Mouse (Mus musculus) hindbrain, embryonic 13.5 days (tissue): ENCODE measurements at regions not wholly inside any gene's neighbourhood (a gene's known extent, or its start where the extent isn't known, plus 50 kb on each side); places are given as distances from the start of the nearest gene placed in this dataset.

ENCODE experiments used
- ATAC-seq: fragments of 200-750 bp; cut with Nextera tagmentation; 2 replicates; pipeline ENCODE4 v1.8.0; 2017; ENCODE audit warnings: moderate TSS enrichment; ENCODE audit not compliant: low FRiP score
- H3K27ac ChIP-seq: fragments of 300-500 bp; sonication (generic); 2 replicates; pipeline ENCODE4 v1.5.1; 2015; ENCODE audit warnings: inconsistent platforms, mild to moderate bottlenecking, moderate library complexity
- H3K27me3 ChIP-seq: fragments of 300-500 bp; sonication (generic); 2 replicates; pipeline ENCODE4 v1.6.1; 2015; ENCODE audit warnings: mild to moderate bottlenecking, inconsistent platforms
- H3K36me3 ChIP-seq: fragments of 300-500 bp; sonication (generic); 2 replicates; pipeline ENCODE4 v1.6.1; 2015; ENCODE audit warnings: mild to moderate bottlenecking, inconsistent platforms
- H3K4me1 ChIP-seq: fragments of 300-500 bp; sonication (generic); replicated peaks from 2 replicates; pipeline ENCODE4 v1.6.1; 2015; ENCODE audit warnings: inconsistent platforms
- H3K4me2 ChIP-seq: fragments of 300-500 bp; sonication (generic); 2 replicates; pipeline ENCODE4 v1.6.1; 2015; ENCODE audit warnings: inconsistent platforms, mild to moderate bottlenecking, moderate library complexity
- H3K4me3 ChIP-seq: fragments of 300-500 bp; sonication (generic); 2 replicates; pipeline ENCODE4 v1.5.1; 2015; ENCODE audit warnings: mild to moderate bottlenecking, inconsistent platforms
- H3K9ac ChIP-seq: fragments of 300-500 bp; sonication (generic); 2 replicates; pipeline ENCODE4 v1.6.1; 2015; ENCODE audit warnings: mild to moderate bottlenecking, inconsistent platforms
- H3K9me3 ChIP-seq: fragments of 300-500 bp; sonication (generic); 2 replicates; pipeline ENCODE4 v1.6.1; 2016; ENCODE audit warnings: inconsistent platforms
- WGBS: fragments of 180-500 bp; shearing (Covaris S2); methylation state at CpG from one replicate; pipeline ENCODE4 v1.1.7; 2015; 5-methylcytosine and 5-hydroxymethylcytosine counted together

- no peak overlapping the region for H3K27ac ChIP-seq
- 32% methylated on average over 2 of the region's 2 CpGs for WGBS
- no peak for ATAC-seq
These were observed 437.7 kb downstream of the Dhx35 start for GRCm38 (mm10) chr2:159232266-159232665.

GRCm38 (mm10) chr2:159235000-159235399 is 440.4 kb downstream of the Dhx35 start:
- Histone ChIP-seq H3K27me3 (no peaks in the 10 kb centered on the region), H3K36me3 (no peaks in the 10 kb centered on the region), H3K4me1 (peaks cover 7% of the 10 kb centered on the region), H3K27ac (no peak overlapping the region), H3K4me3 (no peak overlapping the region), H3K9me3 (no peaks in the 10 kb centered on the region), H3K4me2 (no peak overlapping the region), H3K9ac (no peak overlapping the region)
- 21% methylated on average over 6 of the region's 6 CpGs for WGBS
- ATAC-seq = no peak

More at GRCm38 (mm10) chr2:159232266-159232665, 437.7 kb downstream of the Dhx35 start:
- Histone ChIP-seq H3K36me3 (no peaks in the 10 kb centered on the region), H3K4me2 (no peak overlapping the region), H3K9ac (no peak overlapping the region), H3K4me1 (peaks cover 7% of the 10 kb centered on the region), H3K27me3 (no peaks in the 10 kb centered on the region), H3K9me3 (no peaks in the 10 kb centered on the region), H3K4me3 (no peak overlapping the region)

- H3K9ac ChIP-seq = no peak overlapping the region
- H3K4me3 ChIP-seq = no peak overlapping the region
- no peaks in the 10 kb centered on the region for H3K4me1 ChIP-seq
- H3K36me3 ChIP-seq = no peaks in the 10 kb centered on the region
- no peaks in the 10 kb centered on the region for H3K9me3 ChIP-seq
- 87% methylated on average over 6 of the region's 6 CpGs for WGBS
- H3K27me3 ChIP-seq = no peaks in the 10 kb centered on the region
- no peak overlapping the region for H3K27ac ChIP-seq
- ATAC-seq = no peak
- no peak overlapping the region for H3K4me2 ChIP-seq
These were observed 455.5 kb downstream of the Dhx35 start for GRCm38 (mm10) chr2:159250065-159250464.

GRCm38 (mm10) chr2:159250993-159251665 is 456.5 kb downstream of the Dhx35 start:
- Histone ChIP-seq H3K9ac (no peak overlapping the region), H3K4me3 (no peak overlapping the region), H3K4me2 (no peak overlapping the region), H3K36me3 (no peaks in the 10 kb centered on the region), H3K4me1 (no peaks in the 10 kb centered on the region), H3K27me3 (no peaks in the 10 kb centered on the region), H3K27ac (no peak overlapping the region), H3K9me3 (no peaks in the 10 kb centered on the region)
- ATAC-seq = no peak
- WGBS = 77% methylated on average over 6 of the region's 6 CpGs

GRCm38 (mm10) chr2:159270221-159271080 is 475.8 kb downstream of the Dhx35 start:
- Histone ChIP-seq H3K27me3 (no peaks in the 10 kb centered on the region), H3K4me2 (no peak overlapping the region), H3K36me3 (no peaks in the 10 kb centered on the region), H3K27ac (no peak overlapping the region), H3K4me3 (no peak overlapping the region), H3K9ac (no peak overlapping the region), H3K4me1 (no peaks in the 10 kb centered on the region), H3K9me3 (no peaks in the 10 kb centered on the region)
- ATAC-seq = no peak
- 76% methylated on average over 10 of the region's 10 CpGs for WGBS

GRCm38 (mm10) chr2:159278896-159279295 is 484.3 kb downstream of the Dhx35 start:
- Histone ChIP-seq H3K9ac (no peak overlapping the region), H3K27ac (no peak overlapping the region), H3K4me1 (peaks cover 2% of the 10 kb centered on the region; the same call in 1 of the 2 replicates), H3K9me3 (no peaks in the 10 kb centered on the region), H3K4me3 (no peak overlapping the region), H3K4me2 (no peak overlapping the region), H3K27me3 (no peaks in the 10 kb centered on the region), H3K36me3 (no peaks in the 10 kb centered on the region)
- WGBS = 60% methylated on average over 2 of the region's 2 CpGs
- no peak for ATAC-seq

GRCm38 (mm10) chr2:159281558-159282320 is 487.1 kb downstream of the Dhx35 start:
- H3K4me2 ChIP-seq = no peak overlapping the region
- H3K4me3 ChIP-seq = no peak overlapping the region
- H3K9ac ChIP-seq = no peak overlapping the region
- peaks cover 13% of the 10 kb centered on the region for H3K4me1 ChIP-seq
- 73% methylated on average over 8 of the region's 8 CpGs for WGBS
- H3K36me3 ChIP-seq = no peaks in the 10 kb centered on the region
- H3K27me3 ChIP-seq = no peaks in the 10 kb centered on the region
- no peak for ATAC-seq
- H3K9me3 ChIP-seq = no peaks in the 10 kb centered on the region
- H3K27ac ChIP-seq = no peak overlapping the region

GRCm38 (mm10) chr2:159284100-159284499 is 489.5 kb downstream of the Dhx35 start:
- no peak overlapping the region for H3K4me2 ChIP-seq
- H3K27ac ChIP-seq = no peak overlapping the region
- no peak for ATAC-seq
- no peaks in the 10 kb centered on the region for H3K27me3 ChIP-seq
- no peak overlapping the region for H3K4me3 ChIP-seq
- 66% methylated on average over 5 of the region's 5 CpGs for WGBS
- no peaks in the 10 kb centered on the region for H3K36me3 ChIP-seq
- no peak overlapping the region for H3K9ac ChIP-seq
- H3K4me1 ChIP-seq = peaks cover 19% of the 10 kb centered on the region
- no peaks in the 10 kb centered on the region for H3K9me3 ChIP-seq

- Histone ChIP-seq H3K9ac (no peak overlapping the region), H3K27ac (no peak overlapping the region), H3K27me3 (no peaks in the 10 kb centered on the region), H3K4me3 (no peak overlapping the region), H3K9me3 (no peaks in the 10 kb centered on the region), H3K4me2 (no peak overlapping the region), H3K4me1 (peaks cover 19% of the 10 kb centered on the region), H3K36me3 (no peaks in the 10 kb centered on the region)
- 30% methylated on average over 8 of the region's 8 CpGs for WGBS
- ATAC-seq = no peak
These were observed 490.1 kb downstream of the Dhx35 start for GRCm38 (mm10) chr2:159284525-159285189.

- Histone ChIP-seq H3K4me2 (no peak overlapping the region), H3K4me3 (no peak overlapping the region), H3K4me1 (peaks cover 19% of the 10 kb centered on the region), H3K27me3 (0 out of 2 replicates have a peak, but pooled peaks cover 4% of the 10 kb centered on the region), H3K9me3 (no peaks in the 10 kb centered on the region), H3K36me3 (no peaks in the 10 kb centered on the region), H3K9ac (no peak overlapping the region), H3K27ac (no peak overlapping the region)
- WGBS = 71% methylated on average over 6 of the region's 6 CpGs
- peak; percentile 36; the same call in 1 of the 2 replicates for ATAC-seq
These were observed 493.5 kb downstream of the Dhx35 start for GRCm38 (mm10) chr2:159287996-159288563.

- no peak overlapping the region for H3K4me3 ChIP-seq
- H3K4me1 ChIP-seq = 0 out of 2 replicates have a peak, but pooled peaks cover 6% of the 10 kb centered on the region
- no peak overlapping the region for H3K27ac ChIP-seq
- no peak overlapping the region for H3K9ac ChIP-seq
- no peaks in the 10 kb centered on the region for H3K9me3 ChIP-seq
- WGBS = 96% methylated on average over 1 of the region's 1 CpGs
- H3K36me3 ChIP-seq = no peaks in the 10 kb centered on the region
- 0 out of 2 replicates have a peak, but pooled peaks cover 4% of the 10 kb centered on the region for H3K27me3 ChIP-seq
- H3K4me2 ChIP-seq = no peak overlapping the region
- no peak for ATAC-seq
These were observed 495.5 kb downstream of the Dhx35 start for GRCm38 (mm10) chr2:159290081-159290480.
